Mouse (Mus musculus): ENCODE measurements around the gene Mta3.

DNA sequence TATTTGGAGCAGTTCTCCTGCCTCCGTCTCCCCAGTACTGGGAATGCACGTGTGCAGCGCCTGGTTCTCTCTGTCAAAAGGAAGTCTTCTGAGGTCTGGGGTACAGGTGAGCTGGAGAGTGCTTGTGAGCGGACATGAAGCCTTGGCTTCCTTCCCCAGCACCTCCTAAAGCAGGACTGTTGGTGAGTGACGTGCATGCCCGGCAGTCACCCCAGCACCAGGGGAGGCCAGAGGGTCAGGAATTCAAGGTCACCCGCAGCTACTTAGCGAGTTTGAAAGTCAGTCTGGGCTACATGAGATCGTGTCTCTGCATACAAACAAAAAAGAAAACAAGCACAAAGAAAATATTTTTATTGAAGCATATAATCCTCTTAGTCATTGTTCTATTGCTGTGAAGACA lies 17.1 kb downstream of the Mta3 start:
- TF ChIP-seq CTCF (IDR thresholded peaks at IDR 0.05; ENCODE audit: low read depth, low read length) (no peak), POLR2A (IDR thresholded peaks at IDR 0.05; ENCODE audit: insufficient read depth, low read length) (no peak)

Measured in ES-Bruce4 (cell line).